In genomic region chr2:38926145-38926891, GRCm38 (mm10) we compare ENCODE assay signal across 8 mouse cellular contexts. TPM values are rescaled to one million over a fixed set of nuclear protein-coding genes. Genes with fewer than 3 reads are reported as not detected.
DNase-seq lines count a peak whose midpoint lies in the region; ATAC-seq lines count a peak whose summit lies in the region.

No protein-coding gene starts in this region.

- ATAC-seq in inflammation-experienced regulatory T-cells, adult 6 months = peak; percentile 94
- ATAC-seq in megakaryocyte-erythroid progenitor cell, adult 5-6 weeks (replicated peaks; ENCODE audit: low FRiP score, low TSS enrichment, poor library complexity, severe bottlenecking) = peak; percentile 96

- DNase-seq in adipocyte (ENCODE audit: low spot score) = peak; percentile 97
- DNase-seq in embryo, embryonic 10 days (ENCODE audit: low spot score) = peak; percentile 99
- peak; percentile 88 for DNase-seq in gastrocnemius, postnatal 10 days
- DNase-seq in left cerebral cortex, postnatal 10 days (ENCODE audit: extremely low spot score in 1 of 2, low spot score in 2 of 2) = peak; percentile 94 to 96
- peak; percentile 94 for DNase-seq in right cerebral cortex, postnatal 25 days
- peak; percentile 88 to 92 for DNase-seq in urinary bladder, postnatal 4 days (ENCODE audit: low spot score in 2 of 2)

- intact Hi-C loops in left cerebral cortex, postnatal 10 days (cut with DNase I) = loop anchor here (2.0 kb wide), 1 partner anchor 70 kb away; the partner anchor contains the start of gene Wdr38

RNA-seq across cellular contexts. Expression of gene Nr6a1, which starts 1.2 kb away (rescaled TPM):
- total RNA-seq in gastrocnemius, postnatal 10 days (2021) = 1 to 10 TPM; 1.6 to 2.6 TPM
- polyA plus RNA-seq in inflammation-experienced regulatory T-cells, adult 6 months (2017; shearing (Covaris generic)) = under 1 TPM; 0.37 to 0.63 (median 0.54) TPM
- 1 to 10 TPM; 5.3 to 5.8 TPM for total RNA-seq in left cerebral cortex, postnatal 10 days (2021)
- total RNA-seq in megakaryocyte-erythroid progenitor cell, adult 5-6 weeks (2014; fragmentation: Nextera tagmentation) = 0.32 and 6.0 TPM in 2 replicates
- 6.8 and 35.8 TPM in 2 replicates for total RNA-seq in megakaryocyte-erythroid progenitor cell, adult 5-6 weeks (2017)

RNA-seq across cellular contexts. Expression of gene Olfml2a, which starts 5.5 kb away (rescaled TPM):
- 10 to 100 TPM; 25.2 to 32.6 TPM for total RNA-seq in gastrocnemius, postnatal 10 days (2021)
- polyA plus RNA-seq in inflammation-experienced regulatory T-cells, adult 6 months (2017; shearing (Covaris generic)) = under 1 TPM in 1 of 3 experiments, not detected in 2; 0.12 TPM
- 1 to 10 TPM; 3.8 to 3.9 TPM for total RNA-seq in left cerebral cortex, postnatal 10 days (2021)
- total RNA-seq in megakaryocyte-erythroid progenitor cell, adult 5-6 weeks (2014; fragmentation: Nextera tagmentation) = 0.42 TPM in 1 of 2 replicates, not detected in the other
- total RNA-seq in megakaryocyte-erythroid progenitor cell, adult 5-6 weeks (2017) = not detected in 2 replicates

Comparison
In these comparisons a context has a peak if more than half of its experiments do, and no peak if none do; other contexts are left out.
1. Peak in every context shown above with its lines: DNase-seq and ATAC-seq.
2. RNA of gene Olfml2a, which starts 5.5 kb away (total RNA-seq): 25.2 to 32.6 TPM in gastrocnemius, postnatal 10 days; 3.8 to 3.9 TPM in left cerebral cortex, postnatal 10 days and 0.42 TPM in megakaryocyte-erythroid progenitor cell, adult 5-6 weeks; every median in the first group is over 4 times any median in the second.